Mouse (Mus musculus) left cerebral cortex, adult 2 months (tissue): ENCODE data around the gene Susd2. TPM values are rescaled to one million over a fixed set of nuclear protein-coding genes. Genes with fewer than 3 reads are reported as not detected.

Source experiments
- DNase-seq, 2 experiments: peaks; one replicate each; pipeline ENCODE4 v3.0.0; 2021 to 2022; ENCODE audit warnings: low spot score in 2 of 2, mixed read lengths in 1 of 2; ENCODE audit errors: extremely low spot score in 1 of 2
- H3K27ac ChIP-seq: fragments of 200-600 bp; 2 replicates; pipeline ENCODE4 v1.8.1; 2022
- H3K4me3 ChIP-seq: fragments of 200-600 bp; 2 replicates; pipeline ENCODE4 v1.8.1; 2022
- CTCF ChIP-seq: fragments of 200-600 bp; IDR thresholded peaks from 2 replicates; pipeline ENCODE4 v1.8.1; 2022; ENCODE audit warnings: antibody characterized with exemption, mild to moderate bottlenecking, moderate library complexity
- intact Hi-C: fragments of 180-260 bp; cut with DNase I; formaldehyde crosslinking; loops from one replicate; pipeline ENCODE4 v1.15.1; 2025
- total RNA-seq, 2 experiments: library from RNA; stranded (reverse); gene quantifications; 2 replicates each; pipeline ENCODE4 v1.2.3; 2021

Susd2 gene
- total RNA-seq, 2 experiments from 2014 or later = 8.4 to 8.9 TPM

- H3K27ac ChIP-seq = no peak overlapping the region
- TF ChIP-seq CTCF = no peak
- no peak for DNase-seq
- intact Hi-C loops = no loop called here
- no peak overlapping the region for H3K4me3 ChIP-seq
Measured at GRCm38 (mm10) chr10:75669936-75670335, 26.1 kb upstream of the Susd2 start.

GRCm38 (mm10) chr10:75667911-75668270 lies 24.1 kb upstream of the Susd2 start:
- intact Hi-C loops = loop anchor here (1.0 to 2.0 kb wide), 2 partner anchors 9 to 37 kb away; no protein-coding TSS in a partner anchor
- no peak for TF ChIP-seq CTCF
- Histone ChIP-seq H3K27ac (peak overlapping the region; percentile 97), H3K4me3 (peak overlapping the region; percentile 67)
- DNase-seq = peak; percentile 49 to 63

GRCm38 (mm10) chr10:75667115-75667910 lies 23.5 kb upstream of the Susd2 start:
- DNase-seq = peak; percentile 81 to 83
- peak overlapping the region; percentile 97 for H3K27ac ChIP-seq
- H3K4me3 ChIP-seq = peak overlapping the region; percentile 67
- no peak for TF ChIP-seq CTCF
- intact Hi-C loops = loop anchor here (2.0 kb wide), 1 partner anchor 37 kb away; no protein-coding TSS in a partner anchor

DNA sequence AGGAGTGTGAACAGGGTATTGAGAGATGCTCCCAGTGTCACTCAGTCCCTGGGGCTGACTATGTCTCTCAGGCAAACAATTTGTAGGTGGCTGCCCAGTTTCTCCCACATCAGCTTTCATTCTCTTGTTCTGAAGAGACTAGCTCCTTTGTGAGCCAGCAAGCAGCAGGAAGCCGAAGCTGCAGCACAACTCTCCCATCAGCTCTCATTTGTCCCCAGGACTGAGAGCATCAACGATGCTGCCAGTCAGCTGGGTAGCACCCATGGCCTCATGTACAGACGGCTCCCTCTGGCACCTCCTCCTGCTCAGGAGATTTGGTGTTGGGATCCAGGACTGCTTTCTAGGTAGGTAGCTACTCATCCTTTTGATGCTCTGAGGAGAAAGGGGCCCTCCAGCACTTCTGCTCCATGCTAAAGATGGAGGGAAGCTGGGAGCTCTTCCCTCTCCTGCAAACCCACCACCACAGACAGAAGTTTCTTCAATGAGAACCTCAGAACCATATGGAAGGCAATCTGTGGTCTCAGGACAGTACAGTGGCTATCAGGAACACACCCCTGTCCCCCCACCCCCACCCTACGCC lies 22.7 kb upstream of the Susd2 start:
- Histone ChIP-seq H3K27ac (peak overlapping the region; percentile 97), H3K4me3 (peak overlapping the region; percentile 67)
- intact Hi-C loops = loop anchor here (2.0 kb wide), 1 partner anchor 38 kb away; no protein-coding TSS in a partner anchor
- TF ChIP-seq CTCF = no peak
- DNase-seq = peak; percentile 38 to 43

DNA sequence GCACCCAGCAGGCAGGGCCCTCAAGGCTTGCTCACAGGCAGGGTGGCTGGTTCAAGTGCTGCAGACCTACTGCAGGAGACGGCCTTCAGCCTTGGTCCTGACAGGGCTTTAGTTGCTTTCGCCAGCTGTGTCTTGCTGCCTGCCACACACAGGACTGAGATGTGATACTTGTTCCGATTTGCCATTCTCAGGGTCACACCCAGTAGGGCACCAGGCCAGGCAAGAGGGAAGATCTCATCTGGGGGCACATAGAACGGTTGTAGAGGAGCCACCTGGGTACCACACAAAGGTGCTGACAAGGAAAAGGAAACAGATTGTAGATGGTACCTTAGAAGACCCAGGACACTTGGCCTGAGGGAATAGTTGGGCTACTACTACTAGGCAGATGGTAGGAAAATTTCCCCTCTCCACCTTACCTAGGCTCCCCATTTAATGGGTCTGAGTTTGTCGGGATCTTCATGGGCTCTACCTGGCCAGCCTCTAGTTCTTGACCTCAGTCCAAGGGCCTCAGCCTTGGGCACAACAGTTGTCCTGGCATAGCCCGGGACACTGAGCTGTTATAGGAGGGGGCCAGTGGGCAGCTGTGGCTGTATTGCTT lies 21.0 kb upstream of the Susd2 start:
- no peak for DNase-seq
- TF ChIP-seq CTCF = no peak
- intact Hi-C loops = no loop called here
- Histone ChIP-seq H3K4me3 (no peak overlapping the region), H3K27ac (no peak overlapping the region)

DNA sequence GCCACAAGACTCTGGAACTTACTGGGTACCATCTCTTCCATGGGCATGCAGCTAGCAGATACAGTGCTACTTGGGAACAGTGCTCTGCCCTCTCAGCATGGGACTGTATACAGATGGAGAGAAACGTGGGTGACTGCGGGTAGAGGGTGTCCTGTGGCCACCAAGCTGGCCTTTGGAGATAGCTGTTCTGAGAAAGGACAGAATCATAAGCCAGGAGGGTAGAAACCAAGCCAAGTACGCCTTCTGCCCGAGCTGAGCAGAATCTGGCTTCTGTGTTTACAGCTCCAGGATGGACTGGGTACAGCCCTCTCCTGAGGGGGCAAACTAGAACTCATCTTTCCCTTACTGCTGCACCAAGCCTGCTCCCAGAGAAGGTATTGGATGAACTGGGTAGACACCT lies 18.8 kb upstream of the Susd2 start:
- intact Hi-C loops = no loop called here
- no peak for DNase-seq
- no peak overlapping the region; the same call in 1 of the 2 replicates for H3K27ac ChIP-seq
- TF ChIP-seq CTCF = no peak
- no peak overlapping the region for H3K4me3 ChIP-seq

DNA sequence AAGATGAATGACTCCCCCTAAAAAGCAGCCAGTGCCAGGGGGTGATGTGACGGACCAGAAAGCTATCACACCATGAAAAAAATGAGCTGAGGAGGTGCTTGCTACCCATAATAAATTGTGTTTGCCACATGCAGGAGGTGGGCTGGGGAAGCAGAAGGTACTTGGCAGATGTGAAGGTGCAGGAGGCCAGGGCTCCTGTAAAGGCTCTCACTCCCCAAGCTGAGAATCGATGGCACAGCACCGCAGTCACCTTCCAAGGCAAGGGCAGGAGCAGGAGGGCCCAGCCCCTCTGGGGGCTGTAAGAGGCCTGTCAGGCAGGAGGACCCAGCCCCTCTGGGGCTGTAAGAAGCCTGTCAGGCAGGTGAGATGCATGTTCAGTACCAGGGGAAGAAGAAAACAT lies 18.1 kb upstream of the Susd2 start:
- H3K27ac ChIP-seq = no peak overlapping the region; the same call in 1 of the 2 replicates
- intact Hi-C loops = no loop called here
- DNase-seq = no peak
- H3K4me3 ChIP-seq = no peak overlapping the region
- TF ChIP-seq CTCF = no peak

GRCm38 (mm10) chr10:75661381-75661780 lies 17.6 kb upstream of the Susd2 start:
- no peak overlapping the region for H3K4me3 ChIP-seq
- no peak overlapping the region for H3K27ac ChIP-seq
- TF ChIP-seq CTCF = no peak
- DNase-seq = no peak
- intact Hi-C loops = no loop called here

DNA sequence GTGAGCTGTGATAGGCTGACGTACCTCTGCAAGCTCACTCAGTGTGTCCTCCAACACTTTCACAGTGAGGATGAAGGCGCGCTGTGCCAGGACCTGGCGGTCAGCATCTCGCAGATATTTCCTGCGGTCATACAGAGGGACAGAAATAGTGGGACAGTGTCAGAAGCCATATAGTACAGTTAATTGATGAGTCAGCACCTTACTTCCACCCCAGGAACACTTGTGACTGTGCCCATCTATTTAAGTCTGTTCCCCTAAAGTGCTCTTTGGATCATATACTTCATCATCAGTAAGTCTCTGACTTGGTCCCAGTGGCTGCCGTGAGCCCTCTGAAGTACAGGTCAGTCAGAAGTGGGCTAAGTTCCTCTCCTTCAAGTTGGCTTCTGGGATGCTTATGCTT lies 14.0 kb upstream of the Susd2 start:
- Histone ChIP-seq H3K27ac (no peak overlapping the region), H3K4me3 (no peak overlapping the region)
- intact Hi-C loops = no loop called here
- no peak for DNase-seq
- TF ChIP-seq CTCF = no peak

DNA sequence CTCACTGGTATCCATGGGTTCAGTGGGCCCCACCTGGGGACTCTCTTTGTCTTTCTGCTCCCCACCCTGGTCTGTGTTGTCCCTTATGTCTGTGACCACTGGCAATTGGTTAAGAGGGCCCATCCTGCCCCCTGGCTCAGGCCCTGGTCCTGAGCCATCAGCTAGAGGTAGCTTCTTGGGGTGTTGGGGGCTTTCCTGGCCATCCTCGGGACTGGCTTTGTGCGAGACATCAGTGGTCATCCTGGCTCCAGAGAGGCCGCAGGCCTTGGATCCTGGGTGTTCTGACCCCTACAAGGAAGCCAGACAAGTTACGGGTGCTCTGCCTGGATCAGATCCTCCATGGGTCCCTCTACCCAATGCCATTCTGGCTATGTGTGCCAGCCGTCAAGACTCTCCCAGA lies 13.4 kb upstream of the Susd2 start:
- no peak overlapping the region for H3K4me3 ChIP-seq
- no peak overlapping the region for H3K27ac ChIP-seq
- no peak for TF ChIP-seq CTCF
- intact Hi-C loops = no loop called here
- DNase-seq = no peak

- no peak for TF ChIP-seq CTCF
- intact Hi-C loops = no loop called here
- no peak for DNase-seq
- Histone ChIP-seq H3K4me3 (no peak overlapping the region), H3K27ac (no peak overlapping the region)
Measured at GRCm38 (mm10) chr10:75654053-75654452, 10.2 kb upstream of the Susd2 start.

- TF ChIP-seq CTCF = no peak
- DNase-seq = no peak
- Histone ChIP-seq H3K4me3 (no peak overlapping the region), H3K27ac (no peak overlapping the region)
- intact Hi-C loops = no loop called here
Measured at GRCm38 (mm10) chr10:75651381-75652068, 7.7 kb upstream of the Susd2 start.
